Mouse (Mus musculus): Measurements from ENCODE around the gene Jade3. TPM values are rescaled to one million over a fixed set of nuclear protein-coding genes. Genes with fewer than 3 reads are reported as not detected.

Jade3 gene
- polyA plus RNA-seq, 1 experiment = 0.02 TPM

- H3K36me3 ChIP-seq (ENCODE audit: control insufficient read depth) = no peaks in the 10 kb centered on the region
- TF ChIP-seq TAL1 (IDR thresholded peaks at IDR 0.05; ENCODE audit: low read length) (no peak), GATA1 (IDR thresholded peaks at IDR 0.05; ENCODE audit: low read length) (no peak)
Observed at GRCm38 (mm10) chrX:20563941-20564340, 138.5 kb downstream of the Jade3 start.

More at GRCm38 (mm10) chrX:20563941-20564340, 138.5 kb downstream of the Jade3 start:
- Histone ChIP-seq H3K4me1 (ENCODE audit: control insufficient read depth) (no peaks in the 10 kb centered on the region), H3K9me3 (ENCODE audit: control insufficient read depth, low read length) (no peaks in the 10 kb centered on the region), H3K4me3 (replicated peaks) (no peak overlapping the region), H3K27me3 (ENCODE audit: control insufficient read depth) (no peaks in the 10 kb centered on the region)

Other genes starting within 250 kb of the Jade3 start
- not detected in 2 replicates for gene Slc9a7, start 133.9 kb upstream of the Jade3 start, polyA plus RNA-seq (2012)
- gene Rp2, start 61.2 kb upstream of the Jade3 start, polyA plus RNA-seq (2012) = 0.26 and 0.36 TPM in 2 replicates
- gene Rgn, start 124.1 kb downstream of the Jade3 start, polyA plus RNA-seq (2012) = not detected in 2 replicates
- gene Rbm10, start 191.8 kb downstream of the Jade3 start, polyA plus RNA-seq (2012) = 5.8 and 5.9 TPM in 2 replicates
- 85.0 and 139 TPM in 2 replicates for gene Ndufb11, start 191.9 kb downstream of the Jade3 start, polyA plus RNA-seq (2012)
- 9.2 and 16.3 TPM in 2 replicates for gene Uba1, start 232.6 kb downstream of the Jade3 start, polyA plus RNA-seq (2012)

Measured in erythroblast, embryonic 14.5 days (primary cell).